8 mouse cellular contexts compared by ENCODE assay signal in genomic region chr1:176274667-176275610, GRCm38 (mm10). TPM values are rescaled to one million over a fixed set of nuclear protein-coding genes. Genes with fewer than 3 reads are reported as not detected.
DNase-seq lines count a peak whose midpoint lies in the region; ATAC-seq and TF ChIP-seq lines count a peak whose summit lies in the region.

TSS of gene Pld5 (minus strand) at chr1:176275312.

- peak within 1 kb of the TSS; percentile 100 for H3K4me2 ChIP-seq in heart, embryonic 12.5 days
- peak within 1 kb of the TSS; percentile 88 for H3K4me2 ChIP-seq in midbrain, embryonic 14.5 days (ENCODE audit: low read length)

- no peak within 1 kb of the TSS for H3K27ac ChIP-seq in cortical plate, adult 2 months (ENCODE audit: insufficient read depth, low read length)
- no peak within 1 kb of the TSS for H3K27ac ChIP-seq in heart, embryonic 12.5 days (ENCODE audit: poor library complexity, severe bottlenecking)
- peak within 1 kb of the TSS; percentile 74 for H3K27ac ChIP-seq in midbrain, embryonic 14.5 days (replicated peaks; ENCODE audit: low read depth, low read length)

- intact Hi-C loops in left cerebral cortex, postnatal 36 days (cut with DNase I): no loop called here

- peak within 1 kb of the TSS; percentile 55 for H3K4me3 ChIP-seq in cortical plate, adult 2 months (ENCODE audit: insufficient read depth, low read length)
- peak within 1 kb of the TSS; percentile 78 for H3K4me3 ChIP-seq in heart, embryonic 12.5 days
- peak within 1 kb of the TSS; percentile 60 for H3K4me3 ChIP-seq in midbrain, embryonic 14.5 days (replicated peaks; ENCODE audit: low read depth, low read length)

- H3K36me3 ChIP-seq in heart, embryonic 12.5 days: no peaks in the 10 kb centered on the region
- H3K36me3 ChIP-seq in midbrain, embryonic 14.5 days (ENCODE audit: control insufficient read depth, insufficient read depth, low read length): no peaks in the 10 kb centered on the region

- no peaks in the 10 kb centered on the region for H3K9me3 ChIP-seq in heart, embryonic 12.5 days (replicated peaks)
- no peaks in the 10 kb centered on the region for H3K9me3 ChIP-seq in midbrain, embryonic 14.5 days (ENCODE audit: control insufficient read depth, low read length)

- peak; percentile 73 for ATAC-seq in heart, embryonic 12.5 days (ENCODE audit: insufficient number of reproducible peaks, low FRiP score)
- peak; percentile 89 for ATAC-seq in midbrain, embryonic 14.5 days (ENCODE audit: low FRiP score, low TSS enrichment)

- no peak for TF ChIP-seq CTCF in cortical plate, adult 2 months (IDR thresholded peaks at IDR 0.05; ENCODE audit: extremely low read depth, insufficient read depth, low read length)

- peak; percentile 4 to 37 for DNase-seq in adrenal gland, adult (ENCODE audit: inconsistent age in 2 of 2, low spot score in 1 of 2)
- no peak for DNase-seq in adrenal gland, adult 8-10 months
- DNase-seq in 3134 (ENCODE audit: extremely low read depth, insufficient read length, low spot score): peak; percentile 7
- DNase-seq in left cerebral cortex, postnatal 36 days (ENCODE audit: low spot score in 2 of 2): peak; percentile 32 to 43
- peak; percentile 77 for DNase-seq in midbrain, embryonic 14.5 days
- peak; percentile 19 to 60 for DNase-seq in urinary bladder, postnatal 4 days (ENCODE audit: low spot score in 2 of 2)

- H3K4me1 ChIP-seq in cortical plate, adult 2 months (ENCODE audit: control insufficient read depth, insufficient read depth, low read length): no peaks in the 10 kb centered on the region
- H3K4me1 ChIP-seq in heart, embryonic 12.5 days (replicated peaks): peaks cover 12% of the 10 kb centered on the region
- H3K4me1 ChIP-seq in midbrain, embryonic 14.5 days (ENCODE audit: control insufficient read depth, insufficient read depth, low read length): peaks cover 9% of the 10 kb centered on the region; the same call in 1 of the 2 replicates

- H3K27me3 ChIP-seq in heart, embryonic 12.5 days (replicated peaks): peaks cover 45% of the 10 kb centered on the region
- no peaks in the 10 kb centered on the region for H3K27me3 ChIP-seq in midbrain, embryonic 14.5 days (ENCODE audit: control insufficient read depth, insufficient read depth, low read length)

- WGBS in heart, embryonic 12.5 days: 2% methylated on average over 60 of the region's 86 CpGs
- WGBS in midbrain, embryonic 14.5 days: under 1% methylated on average over 82 of the region's 86 CpGs

- H3K9ac ChIP-seq in heart, embryonic 12.5 days: peak within 1 kb of the TSS; percentile 69
- H3K9ac ChIP-seq in midbrain, embryonic 14.5 days (replicated peaks; ENCODE audit: low read length): peak within 1 kb of the TSS; percentile 74

- no peak for TF ChIP-seq POLR2A in cortical plate, adult 2 months (IDR thresholded peaks at IDR 0.05; ENCODE audit: extremely low read depth, insufficient read depth, low read length)

RNA-seq across cellular contexts. Expression of gene Pld5, which starts in this region (rescaled TPM):
- 1 to 10 TPM in 2 of 4 experiments, under 1 TPM in 2; 0.49 to 1.7 (median 0.85) TPM for total RNA-seq in adrenal gland, adult 8-10 months (2022)
- polyA plus RNA-seq in cortical plate, adult 2 months (2012; rRNA removed): 3.3 and 4.0 TPM in 2 replicates
- polyA plus RNA-seq in heart, embryonic 12.5 days (2016; fragmentation: Nextera tagmentation; extraction: Ambion mirVana): 0.55 and 0.60 TPM in 2 replicates
- total RNA-seq in left cerebral cortex, postnatal 36 days (2021): 10 to 100 TPM in 1 of 2 experiments, 1 to 10 TPM in 1; 9.9 to 11.3 TPM
- 4.6 and 5.0 TPM in 2 replicates for polyA plus RNA-seq in midbrain, embryonic 14.5 days (2014; fragmentation: Nextera tagmentation; extraction: Ambion mirVana)

Comparison
In these comparisons a context has a peak if more than half of its experiments do, and no peak if none do; other contexts are left out.
1. RNA of gene Pld5 (total RNA-seq): 9.9 to 11.3 TPM in left cerebral cortex, postnatal 36 days; 0.49 to 1.7 TPM in adrenal gland, adult 8-10 months; every median in the first group is over 4 times any median in the second.
2. Peak in ATAC-seq, H3K4me3 ChIP-seq, H3K9ac ChIP-seq and H3K4me2 ChIP-seq in heart, embryonic 12.5 days; RNA of the gene not detected or under 1 TPM.
3. Peak in every context shown above with its lines, with median percentiles within 50 percentile points of each other: H3K4me3 ChIP-seq.